Mouse (Mus musculus) heart, embryonic 11.5 days (tissue): ENCODE measurements around the gene Bcl9. TPM values are rescaled to one million over a fixed set of nuclear protein-coding genes. Genes with fewer than 3 reads are reported as not detected.
A peak's percentile ranks its signal among the peaks of the same experiment; 100 is the strongest.

ENCODE experiments used
- ATAC-seq: fragments of 200-750 bp; cut with Nextera tagmentation; replicated peaks from 2 replicates; pipeline ENCODE4 v1.8.0; 2017; ENCODE audit warnings: moderate library complexity; ENCODE audit not compliant: insufficient number of reproducible peaks, low FRiP score, low TSS enrichment
- H3K27ac ChIP-seq: fragments of 300-500 bp; sonication (generic); 2 replicates; pipeline ENCODE4 v1.5.1; 2014; ENCODE audit warnings: mild to moderate bottlenecking, low read depth, low read length
- H3K27me3 ChIP-seq: fragments of 300-500 bp; sonication (generic); 2 replicates; pipeline ENCODE4 v1.6.1; 2014; ENCODE audit warnings: mild to moderate bottlenecking, low read length, mixed read lengths; ENCODE audit not compliant: control insufficient read depth, insufficient read depth
- H3K36me3 ChIP-seq: fragments of 300-500 bp; sonication (generic); 2 replicates; pipeline ENCODE4 v1.6.1; 2014; ENCODE audit warnings: mild to moderate bottlenecking, low read length, moderate library complexity, mixed read lengths; ENCODE audit not compliant: control insufficient read depth, insufficient read depth
- H3K4me1 ChIP-seq: fragments of 300-500 bp; sonication (generic); 2 replicates; pipeline ENCODE4 v1.6.1; 2014; ENCODE audit warnings: low read length; ENCODE audit not compliant: control insufficient read depth, insufficient read depth
- H3K4me2 ChIP-seq: fragments of 300-500 bp; sonication (generic); 2 replicates; pipeline ENCODE4 v1.6.1; 2014; ENCODE audit warnings: mild to moderate bottlenecking, moderate library complexity
- H3K4me3 ChIP-seq: fragments of 300-500 bp; sonication (generic); 2 replicates; pipeline ENCODE4 v1.5.1; 2014; ENCODE audit warnings: low read depth, low read length
- H3K9ac ChIP-seq: fragments of 300-500 bp; sonication (generic); 2 replicates; pipeline ENCODE4 v1.6.1; 2014; ENCODE audit warnings: mild to moderate bottlenecking, low read depth, low read length, moderate library complexity
- H3K9me3 ChIP-seq: fragments of 300-500 bp; sonication (generic); replicated peaks from 2 replicates; pipeline ENCODE4 v1.6.1; 2016; ENCODE audit warnings: low read length; ENCODE audit not compliant: control insufficient read depth
- WGBS: fragments of 180-500 bp; shearing (Covaris S2); extraction: QIAGEN DNeasy Blood & Tissue Kit; methylation state at CpG from one replicate; pipeline ENCODE4 v1.1.7; 2014; ENCODE audit not compliant: insufficient replicate concordance; 5-methylcytosine and 5-hydroxymethylcytosine counted together
- polyA plus RNA-seq: library from polyadenylated mRNA; unstranded; fragments of >200 nt; fragmentation: Nextera tagmentation; extraction: Ambion mirVana; gene quantifications from 2 replicates; pipeline ENCODE4 v1.2.1, GENCODE M21; 2014

Gene Bcl9
- polyA plus RNA-seq, 1 experiment from 2014 or later: 40.8 TPM

GRCm38 (mm10) chr3:97305907-97306306 lies 8.2 kb upstream of the Bcl9 start:
- no peaks in the 10 kb centered on the region for H3K27me3 ChIP-seq
- H3K4me3 ChIP-seq: no peak overlapping the region
- 90% methylated on average over 4 of the region's 4 CpGs for WGBS
- ATAC-seq: no peak
- 0 out of 2 replicates have a peak, but pooled peaks cover 3% of the 10 kb centered on the region for H3K4me1 ChIP-seq
- H3K9ac ChIP-seq: no peak overlapping the region
- H3K9me3 ChIP-seq: no peaks in the 10 kb centered on the region; the same call in 1 of the 2 replicates
- no peak overlapping the region for H3K4me2 ChIP-seq
- no peaks in the 10 kb centered on the region for H3K36me3 ChIP-seq
- H3K27ac ChIP-seq: no peak overlapping the region

GRCm38 (mm10) chr3:97301586-97301985 lies 3.9 kb upstream of the Bcl9 start:
- 48% methylated on average over 7 of the region's 7 CpGs for WGBS
- no peak for ATAC-seq
- peaks cover 3% of the 10 kb centered on the region; the same call in 1 of the 2 replicates for H3K4me1 ChIP-seq
- H3K4me2 ChIP-seq: no peak overlapping the region
- H3K4me3 ChIP-seq: no peak overlapping the region
- no peaks in the 10 kb centered on the region for H3K36me3 ChIP-seq
- H3K9ac ChIP-seq: no peak overlapping the region
- no peak overlapping the region for H3K27ac ChIP-seq
- H3K27me3 ChIP-seq: no peaks in the 10 kb centered on the region
- H3K9me3 ChIP-seq: no peaks in the 10 kb centered on the region; the same call in 1 of the 2 replicates

- Histone ChIP-seq H3K9me3 (no peaks in the 10 kb centered on the region; the same call in 1 of the 2 replicates), H3K36me3 (no peaks in the 10 kb centered on the region), H3K9ac (no peak overlapping the region), H3K27ac (no peak overlapping the region), H3K4me1 (peaks cover 10% of the 10 kb centered on the region), H3K27me3 (no peaks in the 10 kb centered on the region), H3K4me2 (no peak overlapping the region), H3K4me3 (no peak overlapping the region)
- ATAC-seq: no peak
- 85% methylated on average over 7 of the region's 7 CpGs for WGBS
Measured at GRCm38 (mm10) chr3:97300370-97300769, 2.7 kb upstream of the Bcl9 start.

- ATAC-seq: no peak
- Histone ChIP-seq H3K4me1 (peaks cover 15% of the 10 kb centered on the region), H3K9ac (no peak overlapping the region), H3K27me3 (no peaks in the 10 kb centered on the region), H3K27ac (no peak overlapping the region), H3K9me3 (no peaks in the 10 kb centered on the region; the same call in 1 of the 2 replicates), H3K4me3 (no peak overlapping the region), H3K36me3 (no peaks in the 10 kb centered on the region), H3K4me2 (no peak overlapping the region)
Measured at GRCm38 (mm10) chr3:97299885-97300284, 2.2 kb upstream of the Bcl9 start.

- Histone ChIP-seq H3K4me1 (peaks cover 16% of the 10 kb centered on the region), H3K36me3 (no peaks in the 10 kb centered on the region), H3K27ac (peak overlapping the region; percentile 92), H3K9me3 (no peaks in the 10 kb centered on the region), H3K4me3 (peak overlapping the region; percentile 81), H3K27me3 (no peaks in the 10 kb centered on the region), H3K9ac (peak overlapping the region; percentile 34; the same call in 1 of the 2 replicates), H3K4me2 (peak overlapping the region; percentile 85)
- ATAC-seq: no peak; the same call in 1 of the 2 replicates
- WGBS: 23% methylated on average over 10 of the region's 10 CpGs
Measured at GRCm38 (mm10) chr3:97298856-97299465, 1.2 kb upstream of the Bcl9 start.

- peak; percentile 26; the same call in 1 of the 2 replicates for ATAC-seq
- Histone ChIP-seq H3K9ac (peak overlapping the region; percentile 83), H3K9me3 (no peaks in the 10 kb centered on the region), H3K4me3 (peak overlapping the region; percentile 81), H3K4me2 (peak overlapping the region; percentile 85), H3K4me1 (peaks cover 21% of the 10 kb centered on the region), H3K27me3 (no peaks in the 10 kb centered on the region), H3K36me3 (no peaks in the 10 kb centered on the region), H3K27ac (peak overlapping the region; percentile 92)
- WGBS: 2% methylated on average over 16 of the region's 16 CpGs
Measured at GRCm38 (mm10) chr3:97296941-97297552, 670 bp downstream of the Bcl9 start.

- no peaks in the 10 kb centered on the region for H3K36me3 ChIP-seq
- WGBS: 80% methylated on average over 9 of the region's 9 CpGs
- no peak overlapping the region for H3K4me2 ChIP-seq
- ATAC-seq: no peak
- H3K4me3 ChIP-seq: no peak overlapping the region
- H3K9me3 ChIP-seq: no peaks in the 10 kb centered on the region
- H3K4me1 ChIP-seq: peaks cover 22% of the 10 kb centered on the region
- no peaks in the 10 kb centered on the region for H3K27me3 ChIP-seq
- H3K27ac ChIP-seq: no peak overlapping the region
- H3K9ac ChIP-seq: no peak overlapping the region
Measured at GRCm38 (mm10) chr3:97294334-97294733, 3.4 kb downstream of the Bcl9 start.

GRCm38 (mm10) chr3:97284878-97285277 lies 12.8 kb downstream of the Bcl9 start:
- Histone ChIP-seq H3K4me1 (peaks cover 31% of the 10 kb centered on the region), H3K27me3 (no peaks in the 10 kb centered on the region), H3K9me3 (no peaks in the 10 kb centered on the region), H3K4me2 (no peak overlapping the region), H3K4me3 (no peak overlapping the region), H3K9ac (no peak overlapping the region), H3K27ac (no peak overlapping the region), H3K36me3 (0 out of 2 replicates have a peak, but pooled peaks cover 3% of the 10 kb centered on the region)
- 92% methylated on average over 4 of the region's 4 CpGs for WGBS
- ATAC-seq: no peak
